Mouse (Mus musculus) ES-E14 (cell line): ENCODE data around the gene Ppm1k. TPM values are rescaled to one million over a fixed set of nuclear protein-coding genes. Genes with fewer than 3 reads are reported as not detected.

Experiments used
- DNase-seq: peaks from one replicate; pipeline ENCODE4 v3.0.0-alpha.2; 2013; ENCODE audit warnings: low read depth, low spot score
- H3K27ac ChIP-seq: 2 replicates; pipeline ENCODE4 v1.5.1; 2012; ENCODE audit warnings: low read depth, mild to moderate bottlenecking, low read length, moderate library complexity, mixed read lengths; ENCODE audit not compliant: poor library complexity, insufficient read depth, severe bottlenecking
- H3K36me3 ChIP-seq: 2 replicates; pipeline ENCODE4 v1.6.1; 2012; ENCODE audit warnings: mild to moderate bottlenecking, low read length, moderate library complexity, mixed read lengths; ENCODE audit not compliant: control insufficient read depth, poor library complexity, insufficient read depth, severe bottlenecking
- H3K4me1 ChIP-seq, 2 experiments: fragments of 150-350 bp in 1 of 2; sonication (generic) in 1 of 2; 2 replicates each; pipeline ENCODE4 v1.6.1; 2012; ENCODE audit warnings: low read length in 2 of 2, mild to moderate bottlenecking in 1 of 2, mixed read lengths in 1 of 2; ENCODE audit not compliant: control insufficient read depth in 2 of 2, insufficient read depth in 2 of 2, poor library complexity in 1 of 2
- H3K4me3 ChIP-seq, 2 experiments: fragments of 150-350 bp in 1 of 2; sonication (generic) in 1 of 2; 2 replicates each; pipeline ENCODE4 v1.5.1; 2012; ENCODE audit warnings: low read length in 2 of 2, low read depth in 1 of 2, mild to moderate bottlenecking in 1 of 2, mixed read lengths in 1 of 2; ENCODE audit not compliant: insufficient read depth in 1 of 2, poor library complexity in 1 of 2, severe bottlenecking in 1 of 2
- H3K9ac ChIP-seq: 2 replicates; pipeline ENCODE4 v1.6.1; 2012; ENCODE audit warnings: low read depth, mild to moderate bottlenecking, low read length, mixed read lengths; ENCODE audit not compliant: poor library complexity, insufficient read depth, severe bottlenecking
- H3K9me3 ChIP-seq: fragments of 150-350 bp; sonication (generic); 2 replicates; pipeline ENCODE4 v1.6.1; 2012; ENCODE audit warnings: low read depth, mild to moderate bottlenecking, low read length; ENCODE audit not compliant: control insufficient read depth, insufficient read depth
- CHD2 ChIP-seq: IDR thresholded peaks from 2 replicates; pipeline ENCODE4 v1.6.1; 2014; ENCODE audit warnings: mild to moderate bottlenecking, low read depth, low read length, inconsistent platforms
- HCFC1 ChIP-seq: IDR thresholded peaks from 2 replicates; pipeline ENCODE4 v1.6.1; 2012; ENCODE audit warnings: low read length, inconsistent platforms, borderline replicate concordance; ENCODE audit not compliant: insufficient read depth
- MAFK ChIP-seq: IDR thresholded peaks from 2 replicates; pipeline ENCODE4 v1.6.1; 2014; ENCODE audit warnings: mild to moderate bottlenecking, low read depth, low read length, inconsistent platforms; ENCODE audit not compliant: insufficient read depth
- ZC3H11A ChIP-seq: IDR thresholded peaks from 2 replicates; pipeline ENCODE4 v1.6.1; 2012; ENCODE audit warnings: low read depth, mild to moderate bottlenecking, inconsistent platforms, low read length, borderline replicate concordance
- ZNF384 ChIP-seq: IDR thresholded peaks from 2 replicates; pipeline ENCODE4 v1.6.1; 2012; ENCODE audit warnings: low read depth, low read length, inconsistent platforms
- in situ Hi-C, 2 experiments: fragments of 600-800 bp; cut with MboI; formaldehyde crosslinking; loops; one replicate each; pipeline ENCODE4 v1.15.1; 2025; ENCODE audit warnings: low sequenced_read_pairs in 2 of 2, inconsistent platforms in 1 of 2; ENCODE audit not compliant: unreplicated experiment in 2 of 2
- total RNA-seq: library from RNA; depleted of rRNA; stranded (reverse); fragments of 300-350 nt; gene quantifications from 2 replicates; pipeline ENCODE4 v1.2.3, GENCODE M21; 2012

The Ppm1k gene
- total RNA-seq, 1 experiment, result 3.5 TPM

DNA sequence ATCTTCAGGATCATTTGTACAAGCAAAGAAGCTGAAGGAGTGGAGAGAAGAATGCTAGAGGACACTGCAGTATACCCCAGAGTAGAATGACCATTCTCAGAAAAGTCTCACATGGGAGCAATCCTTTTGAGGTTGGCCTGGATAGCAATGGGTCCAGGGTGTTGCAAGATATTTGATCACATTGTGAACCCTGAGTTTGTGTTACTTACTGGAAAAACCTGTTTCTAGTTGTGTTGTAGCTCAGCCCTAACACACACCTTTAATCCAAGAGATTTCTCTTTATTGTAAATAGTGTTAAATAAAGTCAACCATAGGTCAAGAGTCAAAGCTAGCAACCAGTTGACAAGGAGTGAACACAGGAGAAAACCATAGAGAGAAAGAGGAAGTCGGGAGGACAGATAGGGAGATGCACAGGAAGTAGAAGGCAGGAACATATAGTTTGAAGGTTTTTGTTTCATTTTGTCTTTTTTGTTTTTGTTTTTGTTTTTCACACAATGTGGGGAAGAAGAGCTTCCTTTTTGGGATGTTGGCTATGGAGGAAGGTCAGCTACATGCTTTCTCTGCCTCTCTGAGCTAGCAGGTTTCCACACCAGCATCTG lies 6.6 kb upstream of the Ppm1k start:
- Histone ChIP-seq H3K9ac (no peak overlapping the region), H3K4me1 (no peaks in the 10 kb centered on the region), H3K9me3 (no peaks in the 10 kb centered on the region), H3K4me3 (no peak overlapping the region), H3K27ac (no peak overlapping the region), H3K36me3 (no peaks in the 10 kb centered on the region)
- in situ Hi-C loops, result loop anchor here in 1 of 2 experiments (25.0 kb wide), 1 partner anchor 730 kb away; no protein-coding TSS in a partner anchor
- no peak for TF ChIP-seq MAFK
- no peak for TF ChIP-seq ZC3H11A
- no peak for TF ChIP-seq CHD2
- no peak for TF ChIP-seq ZNF384
- no peak for TF ChIP-seq HCFC1
- DNase-seq, result no peak

GRCm38 (mm10) chr6:57540950-57541498 lies 5.8 kb upstream of the Ppm1k start:
- H3K4me1 ChIP-seq, result no peaks in the 10 kb centered on the region
- H3K9me3 ChIP-seq, result no peaks in the 10 kb centered on the region
- no peak for TF ChIP-seq HCFC1
- TF ChIP-seq MAFK, result no peak
- no peak for TF ChIP-seq ZC3H11A
- no peak for TF ChIP-seq CHD2
- H3K27ac ChIP-seq, result no peak overlapping the region
- no peak for DNase-seq
- no peak overlapping the region for H3K9ac ChIP-seq
- no peak overlapping the region for H3K4me3 ChIP-seq
- in situ Hi-C loops, result loop anchor here in 1 of 2 experiments (25.0 kb wide), 1 partner anchor 729 kb away; no protein-coding TSS in a partner anchor
- no peaks in the 10 kb centered on the region for H3K36me3 ChIP-seq

GRCm38 (mm10) chr6:57537887-57538286 lies 2.6 kb upstream of the Ppm1k start:
- no peak overlapping the region for H3K9ac ChIP-seq
- H3K4me3 ChIP-seq, result no peak overlapping the region
- in situ Hi-C loops, result loop anchor here in 1 of 2 experiments (25.0 kb wide), 1 partner anchor 726 kb away; no protein-coding TSS in a partner anchor
- no peak overlapping the region for H3K27ac ChIP-seq
- H3K36me3 ChIP-seq, result no peaks in the 10 kb centered on the region
- H3K4me1 ChIP-seq, result 0 out of 4 replicates have a peak, but pooled peaks cover 0 to 2% of the 10 kb centered on the region in 2 experiments
- H3K9me3 ChIP-seq, result no peaks in the 10 kb centered on the region
- no peak for DNase-seq
- TF ChIP-seq HCFC1, result no peak
- no peak for TF ChIP-seq CHD2
- TF ChIP-seq ZC3H11A, result no peak
- TF ChIP-seq ZNF384, result no peak
- TF ChIP-seq MAFK, result no peak

DNA sequence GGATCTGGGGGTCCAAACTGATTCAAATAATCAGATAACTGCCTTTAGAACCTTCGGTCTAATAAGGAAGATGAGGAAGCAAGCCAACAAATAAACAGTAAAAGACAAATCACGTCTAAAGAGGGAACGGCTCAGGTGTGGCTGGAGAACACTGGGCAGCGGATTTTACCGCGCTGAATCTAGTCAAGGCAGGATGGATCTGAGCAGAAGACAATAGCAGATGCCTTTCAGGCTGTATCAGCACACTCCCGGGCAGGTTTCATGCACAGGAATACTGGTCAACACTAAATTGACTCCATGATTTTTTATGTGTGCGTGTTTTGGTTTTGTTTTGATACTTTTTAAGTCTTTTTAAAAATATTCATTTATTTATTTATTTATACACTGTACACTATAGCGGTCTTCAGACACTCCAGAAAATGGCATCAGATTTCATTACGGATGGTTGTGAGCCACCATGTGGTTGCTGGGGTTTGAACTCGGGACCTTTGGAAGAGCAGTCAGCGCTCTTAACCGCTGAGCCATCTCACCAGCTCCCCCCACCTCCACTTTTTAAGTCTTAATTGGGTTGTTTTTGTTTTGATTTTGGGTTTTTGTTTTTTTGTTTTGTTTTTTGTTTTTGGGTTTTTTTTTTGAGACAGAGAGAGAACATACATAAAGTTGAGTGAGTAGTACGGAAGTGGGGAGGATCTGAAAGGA lies 852 bp upstream of the Ppm1k start:
- no peak for DNase-seq

More for the DNA sequence above, 852 bp upstream of the Ppm1k start:
- H3K27ac ChIP-seq, result no peak overlapping the region
- 0 out of 4 replicates have a peak, but pooled peaks cover 0 to 2% of the 10 kb centered on the region in 2 experiments for H3K4me1 ChIP-seq
- H3K9ac ChIP-seq, result no peak overlapping the region
- in situ Hi-C loops, result loop anchor here in 1 of 2 experiments (25.0 kb wide), 1 partner anchor 724 kb away; no protein-coding TSS in a partner anchor
- H3K36me3 ChIP-seq, result no peaks in the 10 kb centered on the region
- TF ChIP-seq HCFC1 (no peak), ZC3H11A (no peak), ZNF384 (no peak), CHD2 (no peak), MAFK (no peak)
- H3K9me3 ChIP-seq, result no peaks in the 10 kb centered on the region
- peak overlapping the region; percentile 43 to 86 for H3K4me3 ChIP-seq
